Mouse (Mus musculus) megakaryocyte, embryonic 14.5 days (primary cell): ENCODE measurements around the gene Mrpl43.

ENCODE experiments used
- FLI1 ChIP-seq: IDR thresholded peaks from 2 replicates; pipeline ENCODE4 v1.6.1; 2012; ENCODE audit warnings: low read length, inconsistent platforms, mixed read lengths
- GATA1 ChIP-seq: IDR thresholded peaks from 3 replicates; pipeline ENCODE4 v1.6.1; 2012; ENCODE audit warnings: mixed read lengths, low read length, inconsistent platforms, borderline replicate concordance

DNA sequence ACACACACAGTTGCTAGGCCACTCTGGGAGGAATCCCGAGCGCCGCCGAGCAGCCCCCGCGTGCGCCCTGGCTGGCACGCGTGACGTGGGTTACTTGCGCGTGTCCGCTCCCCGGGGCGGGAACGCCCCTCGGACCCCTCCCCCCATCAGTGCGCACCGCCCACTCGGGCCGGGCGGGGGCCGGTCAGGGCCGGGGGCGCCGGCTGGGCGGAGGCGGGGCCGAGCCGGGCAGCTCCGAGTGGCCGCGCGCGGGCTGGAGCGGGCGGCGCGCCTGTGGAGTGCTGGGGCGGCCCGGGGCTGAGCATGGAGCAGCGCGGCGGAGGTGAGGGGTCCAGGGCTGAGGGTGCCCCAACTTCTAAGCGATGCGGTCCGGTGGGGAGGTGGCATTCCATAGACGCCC, 11.7 kb upstream of the Mrpl43 start:
- TF ChIP-seq GATA1 (no peak), FLI1 (no peak)
